11 mouse cellular contexts compared by ENCODE assay signal in the genomic region with DNA sequence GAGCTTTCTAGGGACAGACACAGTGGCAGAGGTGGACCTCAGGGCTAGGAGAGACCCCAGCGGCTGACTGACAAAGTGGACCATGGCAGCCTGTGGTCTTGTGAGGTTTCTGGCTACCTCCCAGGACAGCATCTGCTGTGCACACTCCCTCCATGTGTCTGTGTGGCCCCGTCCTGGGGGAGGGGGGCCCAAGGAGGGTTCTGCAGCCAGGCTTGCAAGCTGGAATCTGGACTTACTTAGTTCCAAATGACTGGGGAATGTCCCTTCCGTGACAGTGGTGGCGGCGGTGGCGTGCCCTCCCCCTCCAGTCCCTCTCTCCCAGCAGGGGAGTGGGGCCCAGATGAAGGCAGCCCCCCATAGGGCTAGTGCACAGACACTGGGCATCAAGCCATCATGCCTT. TPM values are rescaled to one million over a fixed set of nuclear protein-coding genes. Genes with fewer than 3 reads are reported as not detected.
DNase-seq lines count a peak whose midpoint lies in the region; ATAC-seq and TF ChIP-seq lines count a peak whose summit lies in the region.
"Had no signal": no experiment of that assay in that cellular context is flagged by ENCODE, and none has a peak within 500 bp of the region (broad histone marks: within the 10 kb centered on the region; RNA-seq: fewer than 3 reads in every experiment).

No protein-coding gene starts in this region.

- peak; percentile 67 to 74 for DNase-seq in cerebellum, postnatal 10 days
- no peak for DNase-seq in cerebellum, adult 9-10 months
- no peak for DNase-seq in kidney, adult 8-10 months
- no peak for DNase-seq in testis, postnatal 14 days (ENCODE audit: low spot score)
- no peak for DNase-seq in spleen, postnatal 36 days (ENCODE audit: low spot score in 2 of 2)
- DNase-seq in adrenal gland, adult 8-10 months: no peak

- no peak for TF ChIP-seq CTCF in testis, adult 2 months (IDR thresholded peaks at IDR 0.05; ENCODE audit: control insufficient read depth, insufficient read depth, insufficient replicate concordance, low read depth, low read length)

- no peaks in the 10 kb centered on the region for H3K27me3 ChIP-seq in kidney, embryonic 16.5 days (ENCODE audit: insufficient read depth, low read length)
- H3K27me3 ChIP-seq in testis, adult 2 months (ENCODE audit: control insufficient read depth, insufficient read depth, low read length): no peaks in the 10 kb centered on the region

- H3K9ac ChIP-seq in kidney, embryonic 16.5 days (replicated peaks; ENCODE audit: low read length): no peak overlapping the region; the same call in 1 of the 2 replicates

- 35% methylated on average over 6 of the region's 6 CpGs for WGBS in kidney, embryonic 16.5 days

- H3K36me3 ChIP-seq in kidney, embryonic 16.5 days (ENCODE audit: insufficient read depth, low read length): no peaks in the 10 kb centered on the region
- no peaks in the 10 kb centered on the region for H3K36me3 ChIP-seq in testis, adult 2 months (ENCODE audit: control insufficient read depth, insufficient read depth, low read length)

- H3K4me1 ChIP-seq in kidney, embryonic 16.5 days (ENCODE audit: insufficient read depth, low read length): peaks cover 61% of the 10 kb centered on the region
- peaks cover 7% of the 10 kb centered on the region for H3K4me1 ChIP-seq in testis, adult 2 months (ENCODE audit: control insufficient read depth, insufficient read depth, low read length)

- H3K4me2 ChIP-seq in kidney, embryonic 16.5 days (replicated peaks; ENCODE audit: low read depth, low read length): no peak overlapping the region

- TF ChIP-seq POLR2A in testis, adult 2 months (IDR thresholded peaks at IDR 0.05; ENCODE audit: control insufficient read depth, low read depth, low read length): no peak

- ATAC-seq in kidney, embryonic 16.5 days (ENCODE audit: low FRiP score, low TSS enrichment): 0 out of 2 replicates have a peak, but pooled peaks have one; percentile 10

- peak overlapping the region; percentile 35 for H3K27ac ChIP-seq in kidney, embryonic 16.5 days (ENCODE audit: low read length)
- H3K27ac ChIP-seq in testis, adult 2 months (ENCODE audit: control insufficient read depth, insufficient read depth, low read depth, low read length): no peak overlapping the region

- no peak overlapping the region for H3K4me3 ChIP-seq in kidney, embryonic 16.5 days (ENCODE audit: low read length)
- peak overlapping the region; percentile 84 for H3K4me3 ChIP-seq in testis, adult 2 months (ENCODE audit: control insufficient read depth, low read depth, low read length)
- H3K4me3 ChIP-seq: megakaryocyte, embryonic 14.5 days had no signal

- H3K9me3 ChIP-seq in kidney, embryonic 16.5 days (ENCODE audit: low read length): no peaks in the 10 kb centered on the region
- H3K9me3 ChIP-seq: megakaryocyte, embryonic 14.5 days had no signal

RNA-seq across cellular contexts. Expression of gene Sema3f, which starts 6.7 kb away (rescaled TPM):
- 20.9 and 25.7 TPM in 2 replicates for polyA plus RNA-seq in kidney, embryonic 16.5 days (2015; fragmentation: Nextera tagmentation; extraction: Ambion mirVana)
- polyA plus RNA-seq in testis, adult 2 months (2012; rRNA removed): 9.9 and 12.0 TPM in 2 replicates
- 10 to 100 TPM; 25.0 to 41.2 (median 29.8) TPM for total RNA-seq in adrenal gland, adult 8-10 months (2022)

RNA-seq across cellular contexts. Expression of gene Gnat1, which starts 37.4 kb away (rescaled TPM):
- polyA plus RNA-seq in kidney, embryonic 16.5 days (2015; fragmentation: Nextera tagmentation; extraction: Ambion mirVana): 2.8 and 3.0 TPM in 2 replicates
- 0.05 and 0.12 TPM in 2 replicates for polyA plus RNA-seq in testis, adult 2 months (2012; rRNA removed)
- under 1 TPM in 1 of 4 experiments, not detected in 3; 0.74 TPM for total RNA-seq in adrenal gland, adult 8-10 months (2022)
- total RNA-seq: hematopoietic stem cell, adult 5-6 weeks; neutrophil, adult 5-6 weeks had no signal

RNA-seq across cellular contexts. Expression of gene Slc38a3, which starts 47.6 kb away (rescaled TPM):
- polyA plus RNA-seq in kidney, embryonic 16.5 days (2015; fragmentation: Nextera tagmentation; extraction: Ambion mirVana): 12.4 and 12.9 TPM in 2 replicates
- polyA plus RNA-seq in testis, adult 2 months (2012; rRNA removed): 0.10 and 0.32 TPM in 2 replicates
- total RNA-seq in adrenal gland, adult 8-10 months (2022): 1 to 10 TPM in 1 of 4 experiments, under 1 TPM in 3; 0.31 to 2.2 (median 0.74) TPM
- total RNA-seq: hematopoietic stem cell, adult 5-6 weeks; neutrophil, adult 5-6 weeks had no signal

RNA-seq across cellular contexts. Expression of gene Rbm5, which starts 53.8 kb away (rescaled TPM):
- 203 and 214 TPM in 2 replicates for polyA plus RNA-seq in kidney, embryonic 16.5 days (2015; fragmentation: Nextera tagmentation; extraction: Ambion mirVana)
- polyA plus RNA-seq in testis, adult 2 months (2012; rRNA removed): 52.0 and 57.8 TPM in 2 replicates
- total RNA-seq in adrenal gland, adult 8-10 months (2022): 100 to 1,000 TPM in 2 of 4 experiments, 10 to 100 TPM in 2; 91.2 to 204 (median 127) TPM

Comparison
In these comparisons a context has a peak if more than half of its experiments do, and no peak if none do; other contexts are left out.
1. DNase-seq: peak in cerebellum, postnatal 10 days (2 of 2); none in cerebellum, adult 9-10 months (single experiment), kidney, adult 8-10 months (0 of 2), testis, postnatal 14 days (single experiment), spleen, postnatal 36 days (0 of 2) and adrenal gland, adult 8-10 months (single experiment).
2. RNA of gene Slc38a3, which starts 47.6 kb away (polyA plus RNA-seq): 12.4 to 12.9 TPM in kidney, embryonic 16.5 days; 0.10 to 0.32 TPM in testis, adult 2 months; every median in the first group is over 10 times any median in the second.